Mouse (Mus musculus) myocyte (in vitro differentiated cells): Measurements from ENCODE around the gene Hhipl1. TPM values are rescaled to one million over a fixed set of nuclear protein-coding genes. Genes with fewer than 3 reads are reported as not detected.

ENCODE experiments used
- H3K27me3 ChIP-seq: one replicate; pipeline ENCODE4 v1.6.1; 2011; ENCODE audit not compliant: control insufficient read depth, insufficient read depth, insufficient read length
- H3K36me3 ChIP-seq: one replicate; pipeline ENCODE4 v1.6.1; 2011; ENCODE audit not compliant: control insufficient read depth, insufficient read depth
- H3K4me2 ChIP-seq: one replicate; pipeline ENCODE4 v1.6.1; 2011; ENCODE audit warnings: low read depth, control low read depth
- H3K4me3 ChIP-seq: one replicate; pipeline ENCODE4 v1.5.1; 2011; ENCODE audit warnings: mild to moderate bottlenecking, control low read depth, moderate library complexity
- H3K79me2 ChIP-seq: one replicate; pipeline ENCODE4 v1.6.1; 2011; ENCODE audit not compliant: control insufficient read depth, insufficient read depth
- H3ac ChIP-seq: one replicate; pipeline ENCODE4 v1.6.1; 2011; ENCODE audit not compliant: control insufficient read depth, insufficient read length
- CEBPB ChIP-seq: IDR thresholded peaks from 2 replicates; pipeline ENCODE4 v1.6.1; 2011; ENCODE audit warnings: mild to moderate bottlenecking, moderate library complexity; ENCODE audit not compliant: poor library complexity, insufficient read depth, severe bottlenecking
- E2F4 ChIP-seq: IDR thresholded peaks from one replicate; pipeline ENCODE4 v1.6.1; 2011; ENCODE audit warnings: mild to moderate bottlenecking, control low read depth, moderate library complexity; ENCODE audit not compliant: insufficient read depth
- MAX ChIP-seq: IDR thresholded peaks from one replicate; pipeline ENCODE4 v1.6.1; 2011; ENCODE audit warnings: low read depth, mild to moderate bottlenecking, control low read depth
- MYOD1 ChIP-seq, 3 experiments: IDR thresholded peaks; one replicate each; pipeline ENCODE4 v1.6.1; 2011; ENCODE audit warnings: control low read depth in 2 of 3, low read depth in 2 of 3, mild to moderate bottlenecking in 2 of 3, moderate library complexity in 1 of 3; ENCODE audit not compliant: insufficient read length in 2 of 3, control insufficient read depth in 1 of 3
- MYOG ChIP-seq, 3 experiments: IDR thresholded peaks; one replicate each; pipeline ENCODE4 v1.6.1; 2011; ENCODE audit warnings: control low read depth in 2 of 3, low read depth in 2 of 3, mild to moderate bottlenecking in 2 of 3; ENCODE audit not compliant: insufficient read length in 2 of 3, control insufficient read depth in 1 of 3, insufficient read depth in 1 of 3
- POLR2A ChIP-seq: IDR thresholded peaks from one replicate; pipeline ENCODE4 v1.6.1; 2011; ENCODE audit warnings: low read depth, mild to moderate bottlenecking, control low read depth, moderate library complexity; ENCODE audit not compliant: insufficient read length
- POLR2AphosphoS2 ChIP-seq: IDR thresholded peaks from one replicate; pipeline ENCODE4 v1.6.1; 2011; ENCODE audit warnings: low read depth, control low read depth; ENCODE audit not compliant: insufficient read length
- REST ChIP-seq: IDR thresholded peaks from one replicate; pipeline ENCODE4 v1.6.1; 2011; ENCODE audit warnings: mild to moderate bottlenecking, control low read depth, moderate library complexity; ENCODE audit not compliant: insufficient read depth, insufficient read length
- SRF ChIP-seq: IDR thresholded peaks from one replicate; pipeline ENCODE4 v1.6.1; 2011; ENCODE audit warnings: low read depth; ENCODE audit not compliant: control insufficient read depth, insufficient read length
- TCF12 ChIP-seq: IDR thresholded peaks from one replicate; pipeline ENCODE4 v1.6.1; 2011; ENCODE audit warnings: mild to moderate bottlenecking, control low read depth; ENCODE audit not compliant: poor library complexity, insufficient read depth, severe bottlenecking
- TCF3 ChIP-seq: IDR thresholded peaks from one replicate; pipeline ENCODE4 v1.6.1; 2011; ENCODE audit warnings: low read depth, control low read depth; ENCODE audit not compliant: insufficient read length
- USF1 ChIP-seq: IDR thresholded peaks from one replicate; pipeline ENCODE4 v1.6.1; 2011; ENCODE audit warnings: low read depth, mild to moderate bottlenecking, control low read depth, moderate library complexity
- polyA plus RNA-seq: library from polyadenylated mRNA; unstranded; fragments of >200 nt; fragmentation: generic; extraction: Trizol; gene quantifications from one replicate; pipeline ENCODE4 v1.2.1, GENCODE M21; 2012; ENCODE audit warnings: missing spikeins

The Hhipl1 gene
- polyA plus RNA-seq, 1 experiment: 13.5 TPM

GRCm38 (mm10) chr12:108372241-108372640 lies 66.2 kb downstream of the Hhipl1 start:
- Histone ChIP-seq H3K27me3 (no peaks in the 10 kb centered on the region), H3ac (no peak overlapping the region), H3K36me3 (no peaks in the 10 kb centered on the region), H3K79me2 (no peaks in the 10 kb centered on the region), H3K4me2 (peak overlapping the region; percentile 81), H3K4me3 (no peak overlapping the region)
- TF ChIP-seq USF1: no peak
- no peak for TF ChIP-seq CEBPB
- TF ChIP-seq MYOD1 (IDR thresholded peaks at IDR 0.05; ENCODE audit: control insufficient read depth in 1 of 3, insufficient read length in 2 of 3, low read depth in 2 of 3): no peak
- no peak for TF ChIP-seq MYOG (IDR thresholded peaks at IDR 0.05; ENCODE audit: control insufficient read depth in 1 of 3, insufficient read depth in 1 of 3, insufficient read length in 2 of 3, low read depth in 2 of 3)
- TF ChIP-seq SRF: no peak
- TF ChIP-seq REST: no peak
- TF ChIP-seq MAX: no peak
- TF ChIP-seq POLR2A: no peak
- TF ChIP-seq E2F4: no peak
- TF ChIP-seq TCF3: no peak
- no peak for TF ChIP-seq TCF12
- no peak for TF ChIP-seq POLR2AphosphoS2

DNA sequence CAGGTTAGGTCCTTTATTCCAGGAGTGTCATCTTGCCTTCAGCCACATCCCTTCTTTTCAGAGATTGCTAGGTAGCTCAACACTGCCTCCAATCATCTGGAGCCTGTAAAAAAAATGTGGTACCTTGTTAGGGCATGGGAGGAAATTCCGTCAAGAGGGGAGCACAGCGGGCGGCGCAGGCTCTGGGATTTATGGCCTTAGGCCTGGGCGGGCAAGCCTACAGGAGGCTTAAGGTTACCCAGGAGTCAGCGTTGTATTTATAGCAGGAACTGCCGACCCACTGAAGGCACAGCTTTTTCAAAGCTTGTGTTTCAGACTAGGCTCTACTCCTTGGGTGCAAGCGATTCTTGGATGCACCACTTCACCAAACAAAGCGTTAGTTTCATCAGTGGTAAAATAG lies 67.5 kb downstream of the Hhipl1 start:
- no peaks in the 10 kb centered on the region for H3K36me3 ChIP-seq
- no peak overlapping the region for H3K4me2 ChIP-seq
- H3ac ChIP-seq: no peak overlapping the region
- TF ChIP-seq SRF (no peak), TCF3 (no peak), POLR2AphosphoS2 (no peak), MAX (no peak), MYOD1 (IDR thresholded peaks at IDR 0.05; ENCODE audit: control insufficient read depth in 1 of 3, insufficient read length in 2 of 3, low read depth in 2 of 3) (no peak)
- no peak overlapping the region for H3K4me3 ChIP-seq
- no peaks in the 10 kb centered on the region for H3K27me3 ChIP-seq
- H3K79me2 ChIP-seq: peaks cover 4% of the 10 kb centered on the region

GRCm38 (mm10) chr12:108374689-108375088 lies 68.6 kb downstream of the Hhipl1 start:
- TF ChIP-seq MYOG (IDR thresholded peaks at IDR 0.05; ENCODE audit: control insufficient read depth in 1 of 3, insufficient read depth in 1 of 3, insufficient read length in 2 of 3, low read depth in 2 of 3): peak in 2 of 3 experiments; percentile 61 to 82
- no peak for TF ChIP-seq TCF3
- TF ChIP-seq POLR2AphosphoS2: no peak
- no peak for TF ChIP-seq SRF
- peak; percentile 12 for TF ChIP-seq TCF12
- TF ChIP-seq POLR2A: no peak
- peak in 2 of 3 experiments; percentile 55 to 69 for TF ChIP-seq MYOD1 (IDR thresholded peaks at IDR 0.05; ENCODE audit: control insufficient read depth in 1 of 3, insufficient read length in 2 of 3, low read depth in 2 of 3)
- TF ChIP-seq E2F4: no peak
- no peaks in the 10 kb centered on the region for H3K36me3 ChIP-seq
- no peaks in the 10 kb centered on the region for H3K27me3 ChIP-seq
- H3K4me2 ChIP-seq: no peak overlapping the region
- H3K4me3 ChIP-seq: no peak overlapping the region
- peaks cover 4% of the 10 kb centered on the region for H3K79me2 ChIP-seq
- H3ac ChIP-seq: no peak overlapping the region

GRCm38 (mm10) chr12:108378379-108379133 lies 72.5 kb downstream of the Hhipl1 start:
- no peaks in the 10 kb centered on the region for H3K36me3 ChIP-seq
- H3K4me2 ChIP-seq: no peak overlapping the region
- H3K4me3 ChIP-seq: no peak overlapping the region
- peaks cover 4% of the 10 kb centered on the region for H3K79me2 ChIP-seq
- TF ChIP-seq TCF3: no peak
- no peak for TF ChIP-seq SRF
- no peak for TF ChIP-seq MAX
- no peak for TF ChIP-seq CEBPB
- no peak for TF ChIP-seq MYOD1 (IDR thresholded peaks at IDR 0.05; ENCODE audit: control insufficient read depth in 1 of 3, insufficient read length in 2 of 3, low read depth in 2 of 3)
- no peak for TF ChIP-seq MYOG (IDR thresholded peaks at IDR 0.05; ENCODE audit: control insufficient read depth in 1 of 3, insufficient read depth in 1 of 3, insufficient read length in 2 of 3, low read depth in 2 of 3)
- no peak for TF ChIP-seq TCF12
- TF ChIP-seq POLR2AphosphoS2: no peak
- TF ChIP-seq POLR2A: no peak
- TF ChIP-seq REST: no peak
- no peak for TF ChIP-seq USF1
- no peak for TF ChIP-seq E2F4
- no peaks in the 10 kb centered on the region for H3K27me3 ChIP-seq
- no peak overlapping the region for H3ac ChIP-seq

Other genes starting within 250 kb of the Hhipl1 start
- 54.0 TPM for gene Setd3, start 127.0 kb upstream of the Hhipl1 start, polyA plus RNA-seq
- 29.1 TPM for gene Ccnk, start 126.7 kb upstream of the Hhipl1 start, polyA plus RNA-seq
- 6.6 TPM for gene Ccdc85c, start 30.8 kb upstream of the Hhipl1 start, polyA plus RNA-seq
- gene Cyp46a1, start 28.1 kb downstream of the Hhipl1 start, polyA plus RNA-seq: 1.6 TPM
- 33.4 TPM for gene Eml1, start 64.7 kb downstream of the Hhipl1 start, polyA plus RNA-seq
- gene Evl, start 248.4 kb downstream of the Hhipl1 start, polyA plus RNA-seq: 71.5 TPM